In genomic region chr10:71857518-71857973, GRCm38 (mm10) we compare ENCODE assay signal across 8 mouse cellular contexts.
DNase-seq lines count a peak whose midpoint lies in the region; ATAC-seq and TF ChIP-seq lines count a peak whose summit lies in the region.

No protein-coding gene starts in this region.

- no peak for ATAC-seq in embryonic facial prominence, embryonic 11.5 days (replicated peaks; ENCODE audit: insufficient number of reproducible peaks, low FRiP score, low TSS enrichment, low read depth)
- no peak for ATAC-seq in limb, embryonic 14.5 days (ENCODE audit: low FRiP score, low read depth)
- no peak for ATAC-seq in inflammation-experienced regulatory T-cells, adult 6 months

- 45% methylated on average over 8 of the region's 8 CpGs for WGBS in embryonic facial prominence, embryonic 11.5 days
- WGBS in limb, embryonic 14.5 days = 30% methylated on average over 8 of the region's 8 CpGs

- peak; percentile 16; the same call in 1 of the 2 replicates for TF ChIP-seq CTCF in gastrocnemius, adult 2 months (IDR thresholded peaks at IDR 0.05)

- no peaks in the 10 kb centered on the region for H3K4me1 ChIP-seq in embryonic facial prominence, embryonic 11.5 days (ENCODE audit: control insufficient read depth, insufficient read depth, low read length)
- H3K4me1 ChIP-seq in limb, embryonic 14.5 days (ENCODE audit: control insufficient read depth, insufficient read depth, low read length) = no peaks in the 10 kb centered on the region

- intact Hi-C loops in gastrocnemius, adult 2 months (cut with DNase I) = no loop called here
- intact Hi-C loops in gastrocnemius, postnatal 36 days (cut with DNase I) = no loop called here

- no peak overlapping the region for H3K4me2 ChIP-seq in embryonic facial prominence, embryonic 11.5 days (ENCODE audit: low read depth, low read length)
- H3K4me2 ChIP-seq in limb, embryonic 14.5 days (replicated peaks; ENCODE audit: low read depth, low read length, severe bottlenecking) = no peak overlapping the region

- no peaks in the 10 kb centered on the region for H3K27me3 ChIP-seq in embryonic facial prominence, embryonic 11.5 days (ENCODE audit: control insufficient read depth, insufficient read depth, low read length)
- no peaks in the 10 kb centered on the region for H3K27me3 ChIP-seq in limb, embryonic 14.5 days (ENCODE audit: control insufficient read depth, insufficient read depth, low read length)

- H3K27ac ChIP-seq in gastrocnemius, adult 2 months = no peak overlapping the region
- no peak overlapping the region for H3K27ac ChIP-seq in embryonic facial prominence, embryonic 11.5 days (replicated peaks; ENCODE audit: low read depth, low read length)
- H3K27ac ChIP-seq in limb, embryonic 14.5 days (replicated peaks; ENCODE audit: low read depth, low read length) = no peak overlapping the region

- no peak overlapping the region for H3K9ac ChIP-seq in embryonic facial prominence, embryonic 11.5 days (replicated peaks; ENCODE audit: low read length)
- H3K9ac ChIP-seq in limb, embryonic 14.5 days (ENCODE audit: low read depth, low read length, severe bottlenecking) = no peak overlapping the region

- no peak for DNase-seq in gastrocnemius, adult 2 months
- DNase-seq in gastrocnemius, postnatal 36 days = no peak
- peak; percentile 19 for DNase-seq in adrenal gland, adult 2 months
- DNase-seq in embryonic facial prominence, embryonic 11.5 days (ENCODE audit: low spot score) = peak; percentile 61
- peak; percentile 35 for DNase-seq in kidney, postnatal 10 days
- peak; percentile 66 for DNase-seq in limb, embryonic 14.5 days (ENCODE audit: low spot score)
- peak; percentile 82 to 85 for DNase-seq in right cerebral cortex, postnatal 10 days (ENCODE audit: low spot score in 2 of 2)

- no peak overlapping the region for H3K4me3 ChIP-seq in gastrocnemius, adult 2 months
- H3K4me3 ChIP-seq in embryonic facial prominence, embryonic 11.5 days (ENCODE audit: low read depth, low read length) = no peak overlapping the region
- H3K4me3 ChIP-seq in limb, embryonic 14.5 days (replicated peaks; ENCODE audit: low read length) = no peak overlapping the region

- no peak for TF ChIP-seq POLR2A in limb, embryonic 14.5 days (IDR thresholded peaks at IDR 0.05; ENCODE audit: borderline replicate concordance, extremely low read depth, insufficient read depth, insufficient read length)

- H3K9me3 ChIP-seq in embryonic facial prominence, embryonic 11.5 days (replicated peaks; ENCODE audit: control insufficient read depth, low read length) = no peaks in the 10 kb centered on the region
- H3K9me3 ChIP-seq in limb, embryonic 14.5 days (ENCODE audit: control insufficient read depth, low read length) = no peaks in the 10 kb centered on the region

- H3K36me3 ChIP-seq in embryonic facial prominence, embryonic 11.5 days (replicated peaks; ENCODE audit: control insufficient read depth, insufficient read depth, low read depth, low read length) = no peaks in the 10 kb centered on the region
- H3K36me3 ChIP-seq in limb, embryonic 14.5 days (ENCODE audit: control insufficient read depth, insufficient read depth, low read length) = no peaks in the 10 kb centered on the region

Comparison
In these comparisons a context has a peak if more than half of its experiments do, and no peak if none do; other contexts are left out.
1. DNase-seq: peak in adrenal gland, adult 2 months (single experiment), embryonic facial prominence, embryonic 11.5 days (single experiment), kidney, postnatal 10 days (single experiment), limb, embryonic 14.5 days (single experiment) and right cerebral cortex, postnatal 10 days (2 of 2); none in gastrocnemius, adult 2 months (single experiment) and gastrocnemius, postnatal 36 days (0 of 2).